ENCODE assay signal across 17 mouse cellular contexts in the genomic region with DNA sequence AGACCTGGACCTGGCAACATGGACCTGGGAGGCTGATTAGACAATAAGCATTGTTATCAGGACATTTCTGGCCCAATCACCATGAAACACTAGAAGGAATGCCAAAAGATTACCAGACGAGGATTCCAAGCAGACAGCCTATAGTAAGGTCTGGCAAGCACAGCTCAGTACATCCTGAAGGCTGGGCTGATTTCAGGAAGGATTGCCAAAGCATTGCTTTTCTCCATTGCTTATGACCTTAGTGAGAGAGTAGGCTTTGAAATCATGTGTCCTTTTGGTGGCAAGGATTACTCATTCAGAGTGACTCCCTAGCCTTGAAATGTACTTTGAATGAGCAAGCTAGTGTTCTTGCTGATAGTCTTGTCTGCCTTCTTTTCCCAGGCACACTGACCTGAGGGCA.
DNase-seq lines count a peak whose midpoint lies in the region.
"Had no signal": no experiment of that assay in that cellular context is flagged by ENCODE, and none has a peak within 500 bp of the region (broad histone marks: within the 10 kb centered on the region; RNA-seq: fewer than 3 reads in every experiment).

No protein-coding gene starts in this region.

- peak; percentile 60 for DNase-seq in adrenal gland, adult 2 months
- no peak for DNase-seq in adrenal gland, postnatal 25 days
- DNase-seq in adrenal gland, adult 8-10 months: peak; percentile 34
- DNase-seq in adrenal gland, postnatal 36 days: peak; percentile 12 to 36
- DNase-seq in left cerebral cortex, adult 11 months (ENCODE audit: low spot score): no peak
- DNase-seq in gastrocnemius, postnatal 10 days: no peak
- no peak for DNase-seq in retina, embryonic 14.5 days (ENCODE audit: low spot score)
- DNase-seq: cerebellum, adult 11-12 months; cerebellum, adult 8-10 months; cerebellum, postnatal 10 days; cerebellum, postnatal 36 days; embryo, embryonic 11 days; gastrocnemius, postnatal 14 days; heart, adult 18-20 months; heart, postnatal 10 days; heart, postnatal 36 days; kidney, adult 2 months had no signal

Comparison
In these comparisons a context has a peak if more than half of its experiments do, and no peak if none do; other contexts are left out.
1. DNase-seq: peak in adrenal gland, adult 2 months (single experiment), adrenal gland, adult 8-10 months (single experiment) and adrenal gland, postnatal 36 days (2 of 2); none in adrenal gland, postnatal 25 days (single experiment), left cerebral cortex, adult 11 months (single experiment), gastrocnemius, postnatal 10 days (single experiment) and retina, embryonic 14.5 days (single experiment).